Mouse (Mus musculus) embryonic fibroblast, embryonic 13.5 days (primary cell): ENCODE data around the gene Ifi211.
"Not testable (repeated sequence)": the region's sequence is repeated elsewhere in the genome, so short reads cannot be mapped to it uniquely, and the experiment has no call there.

Source experiments
- CTCF ChIP-seq: IDR thresholded peaks from 2 replicates; pipeline ENCODE4 v1.5.1; 2011; ENCODE audit warnings: mild to moderate bottlenecking, control low read depth, low read length, moderate library complexity, borderline replicate concordance; ENCODE audit not compliant: insufficient read depth
- POLR2A ChIP-seq: IDR thresholded peaks from 2 replicates; pipeline ENCODE4 v1.6.1; 2011; ENCODE audit warnings: low read depth, mild to moderate bottlenecking, control low read depth, low read length, moderate library complexity

- not testable (repeated sequence) for TF ChIP-seq POLR2A, CTCF
These were observed 7.0 kb downstream of the Ifi211 start for GRCm38 (mm10) chr1:173905885-173906284.
